Mouse (Mus musculus): ENCODE measurements around the gene Gtf2h4.

The Gtf2h4 gene

GRCm38 (mm10) chr17:35638475-35639190, 34.9 kb downstream of the Gtf2h4 start:
- in situ Hi-C loops (cut with MboI): no loop called here

GRCm38 (mm10) chr17:35636363-35636762, 37.2 kb downstream of the Gtf2h4 start:
- in situ Hi-C loops (cut with MboI): no loop called here

- in situ Hi-C loops (cut with MboI): no loop called here
Measured at GRCm38 (mm10) chr17:35635699-35636111, 37.8 kb downstream of the Gtf2h4 start.

GRCm38 (mm10) chr17:35635202-35635601, 38.3 kb downstream of the Gtf2h4 start:
- in situ Hi-C loops (cut with MboI): no loop called here

- in situ Hi-C loops (cut with MboI): no loop called here
Measured at GRCm38 (mm10) chr17:35633992-35634391, 39.5 kb downstream of the Gtf2h4 start.

GRCm38 (mm10) chr17:35626537-35626936, 47.0 kb downstream of the Gtf2h4 start, which contains the start of gene Gm9573:
TSS of gene Gm9573 (minus strand) at chr17:35626637.
- in situ Hi-C loops (cut with MboI): no loop called here

Data from mature B cell (primary cell).